Mouse (Mus musculus) stomach, postnatal 0 days (tissue): ENCODE measurements around the gene Acvr1b.

ENCODE experiments used
- CTCF ChIP-seq: IDR thresholded peaks from 2 replicates; pipeline ENCODE4 v1.5.1; 2016; ENCODE audit warnings: antibody characterized with exemption, low read depth, mild to moderate bottlenecking, moderate library complexity
- EP300 ChIP-seq: optimal IDR thresholded peaks from 2 replicates; pipeline ENCODE3; 2016; ENCODE audit warnings: antibody characterized with exemption

DNA sequence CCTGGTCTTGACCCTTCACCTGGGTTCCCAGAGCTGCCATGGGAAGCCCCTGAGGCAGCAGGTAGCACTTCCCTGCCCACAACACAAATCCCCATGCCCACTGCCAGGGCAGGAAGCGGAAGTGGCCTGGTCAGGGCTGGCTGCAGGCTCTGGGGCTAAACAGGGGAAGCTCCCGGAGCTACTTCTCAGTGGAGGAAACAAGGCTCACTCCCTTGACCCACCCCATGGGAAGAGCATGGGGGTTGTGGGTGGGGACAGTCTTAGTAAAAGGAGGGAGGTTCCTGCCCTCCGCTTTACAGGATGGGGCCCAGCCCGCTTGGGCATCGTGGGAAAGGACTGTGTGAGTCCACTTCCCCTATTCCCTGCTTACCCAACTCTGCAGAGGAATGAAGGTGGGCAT lies 88.6 kb downstream of the Acvr1b start:
- no peak for TF ChIP-seq CTCF
- TF ChIP-seq EP300, result no peak
